Mouse (Mus musculus) lung, embryonic 15.5 days (tissue): ENCODE measurements around the gene Smpd4. TPM values are rescaled to one million over a fixed set of nuclear protein-coding genes. Genes with fewer than 3 reads are reported as not detected.

Experiments
- ATAC-seq: fragments of 200-750 bp; cut with Nextera tagmentation; 2 replicates; pipeline ENCODE4 v1.8.0; 2017; ENCODE audit warnings: moderate number of reproducible peaks, borderline replicate concordance; ENCODE audit not compliant: low FRiP score, low TSS enrichment; ENCODE audit errors: extremely low read depth
- H3K27ac ChIP-seq: fragments of 300-500 bp; sonication (generic); 2 replicates; pipeline ENCODE4 v1.5.1; 2015; ENCODE audit warnings: moderate library complexity, mild to moderate bottlenecking, inconsistent platforms
- H3K27me3 ChIP-seq: fragments of 300-500 bp; sonication (generic); 2 replicates; pipeline ENCODE4 v1.6.1; 2015; ENCODE audit warnings: inconsistent platforms
- H3K36me3 ChIP-seq: fragments of 300-500 bp; sonication (generic); 2 replicates; pipeline ENCODE4 v1.6.1; 2015; ENCODE audit warnings: inconsistent platforms
- H3K4me1 ChIP-seq: fragments of 300-500 bp; sonication (generic); 2 replicates; pipeline ENCODE4 v1.6.1; 2015; ENCODE audit warnings: inconsistent platforms
- H3K4me2 ChIP-seq: fragments of 300-500 bp; sonication (generic); 2 replicates; pipeline ENCODE4 v1.6.1; 2015; ENCODE audit warnings: inconsistent platforms, mild to moderate bottlenecking, moderate library complexity
- H3K4me3 ChIP-seq: fragments of 300-500 bp; sonication (generic); 2 replicates; pipeline ENCODE4 v1.5.1; 2015; ENCODE audit warnings: mild to moderate bottlenecking, inconsistent platforms
- H3K9ac ChIP-seq: fragments of 300-500 bp; sonication (generic); 2 replicates; pipeline ENCODE4 v1.6.1; 2015; ENCODE audit warnings: inconsistent platforms
- H3K9me3 ChIP-seq: fragments of 300-500 bp; sonication (generic); 2 replicates; pipeline ENCODE4 v1.6.1; 2016; ENCODE audit warnings: inconsistent platforms
- WGBS: fragments of 180-500 bp; shearing (Covaris S2); methylation state at CpG from one replicate; pipeline ENCODE4 v1.1.7; 2015; 5-methylcytosine and 5-hydroxymethylcytosine counted together
- polyA plus RNA-seq: library from polyadenylated mRNA; unstranded; fragments of >200 nt; fragmentation: Nextera tagmentation; extraction: Ambion mirVana; gene quantifications from 2 replicates; pipeline ENCODE4 v1.2.1, GENCODE M21; 2015

The Smpd4 gene
- polyA plus RNA-seq, 1 experiment from 2014 or later: 32.2 TPM

DNA sequence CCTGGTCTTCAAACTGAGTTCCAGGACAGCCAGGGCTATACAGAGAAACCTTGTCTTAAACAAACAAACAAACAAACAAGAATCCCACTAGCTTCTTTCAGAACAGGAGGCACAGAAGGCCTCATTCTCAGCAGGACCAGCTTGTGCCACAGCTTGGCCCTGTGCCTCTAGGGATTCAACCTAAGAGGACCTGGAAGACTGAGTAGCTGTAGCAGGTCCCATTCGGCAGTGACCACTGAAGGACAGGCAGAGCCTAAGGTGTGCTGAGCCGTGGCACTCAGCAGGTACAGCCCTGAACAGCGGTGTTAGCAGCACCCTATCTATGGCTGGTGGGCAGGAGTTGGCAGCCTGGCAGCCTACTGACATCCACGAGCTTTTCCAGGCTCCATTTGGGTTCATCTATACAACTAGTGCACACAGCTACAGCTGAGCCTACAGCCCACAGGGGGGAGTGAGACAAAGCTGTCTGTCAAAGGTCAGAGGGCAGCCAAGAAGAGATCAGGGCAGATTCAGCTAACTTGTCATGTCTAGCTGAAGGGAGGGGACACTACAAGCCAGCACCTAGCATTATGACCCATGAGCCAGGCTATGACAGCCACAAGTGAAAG is 35.1 kb downstream of the Smpd4 start:
- no peak for ATAC-seq
- Histone ChIP-seq H3K36me3 (peaks cover 66% of the 10 kb centered on the region), H3K4me1 (no peaks in the 10 kb centered on the region), H3K27me3 (no peaks in the 10 kb centered on the region), H3K4me3 (no peak overlapping the region), H3K9me3 (no peaks in the 10 kb centered on the region), H3K4me2 (no peak overlapping the region), H3K9ac (no peak overlapping the region), H3K27ac (no peak overlapping the region)
- WGBS: 87% methylated on average over 4 of the region's 4 CpGs

- Histone ChIP-seq H3K4me3 (no peak overlapping the region), H3K9ac (no peak overlapping the region), H3K27ac (no peak overlapping the region), H3K36me3 (peaks cover 68% of the 10 kb centered on the region), H3K4me1 (no peaks in the 10 kb centered on the region), H3K27me3 (no peaks in the 10 kb centered on the region), H3K9me3 (no peaks in the 10 kb centered on the region), H3K4me2 (no peak overlapping the region)
- WGBS: 66% methylated on average over 5 of the region's 5 CpGs
- ATAC-seq: no peak
These were observed 37.2 kb downstream of the Smpd4 start for GRCm38 (mm10) chr16:17656212-17656871.

- Histone ChIP-seq H3K4me3 (no peak overlapping the region), H3K27ac (no peak overlapping the region), H3K36me3 (peaks cover 50% of the 10 kb centered on the region), H3K4me1 (no peaks in the 10 kb centered on the region), H3K4me2 (no peak overlapping the region), H3K9me3 (no peaks in the 10 kb centered on the region), H3K27me3 (no peaks in the 10 kb centered on the region), H3K9ac (no peak overlapping the region)
- ATAC-seq: no peak
These were observed 46.4 kb downstream of the Smpd4 start for GRCm38 (mm10) chr16:17665568-17665967.

DNA sequence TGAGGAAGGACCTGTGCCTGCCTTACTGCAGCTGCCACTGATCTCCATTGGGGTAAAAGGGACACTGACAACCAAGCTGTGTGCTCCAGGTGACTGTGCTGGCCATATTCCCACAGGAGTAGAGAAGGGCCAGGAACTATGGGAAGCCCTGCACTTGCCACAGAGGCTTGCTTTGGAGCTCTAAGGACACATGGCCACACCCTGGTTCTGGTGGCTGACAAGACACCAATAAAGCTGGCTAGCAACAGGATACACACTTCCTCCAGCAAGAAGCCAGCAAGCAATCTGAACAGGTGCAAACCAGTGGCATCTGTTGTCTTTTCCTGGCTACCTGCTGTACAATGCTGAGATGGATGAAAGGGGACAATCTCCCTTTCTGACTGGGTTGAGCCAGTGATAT is 50.7 kb downstream of the Smpd4 start:
- Histone ChIP-seq H3K27ac (no peak overlapping the region), H3K4me2 (no peak overlapping the region), H3K4me1 (no peaks in the 10 kb centered on the region), H3K4me3 (no peak overlapping the region), H3K9ac (no peak overlapping the region), H3K9me3 (no peaks in the 10 kb centered on the region), H3K27me3 (no peaks in the 10 kb centered on the region), H3K36me3 (peaks cover 52% of the 10 kb centered on the region)
- ATAC-seq: no peak

Other genes starting within 250 kb of the Smpd4 start
- gene Snap29, start 213.4 kb upstream of the Smpd4 start, polyA plus RNA-seq: 13.6 and 15.0 TPM in 2 replicates
- 23.4 and 29.1 TPM in 2 replicates for gene Pi4ka, start 213.0 kb upstream of the Smpd4 start, polyA plus RNA-seq
- 67.5 and 67.8 TPM in 2 replicates for gene Crkl, start 167.4 kb upstream of the Smpd4 start, polyA plus RNA-seq
- gene Aifm3, start 129.7 kb upstream of the Smpd4 start, polyA plus RNA-seq: 3.3 and 3.6 TPM in 2 replicates
- gene Lztr1, start 110.7 kb upstream of the Smpd4 start, polyA plus RNA-seq: 79.9 TPM in 2 replicates
- 54.5 and 56.8 TPM in 2 replicates for gene Thap7, start 88.2 kb upstream of the Smpd4 start, polyA plus RNA-seq
- gene Lrrc74b, start 58.1 kb upstream of the Smpd4 start, polyA plus RNA-seq: 1.3 and 1.8 TPM in 2 replicates
- gene P2rx6, start 57.5 kb upstream of the Smpd4 start, polyA plus RNA-seq: 1.2 and 1.7 TPM in 2 replicates
- 9.2 and 9.6 TPM in 2 replicates for gene Slc7a4, start 36.1 kb upstream of the Smpd4 start, polyA plus RNA-seq
- 6.8 and 7.8 TPM in 2 replicates for gene Ccdc74a, start 27.1 kb downstream of the Smpd4 start, polyA plus RNA-seq
- 37.2 and 41.7 TPM in 2 replicates for gene Med15, start 113.5 kb downstream of the Smpd4 start, polyA plus RNA-seq
- 61.2 and 66.0 TPM in 2 replicates for gene Klhl22, start 140.3 kb downstream of the Smpd4 start, polyA plus RNA-seq
- gene Scarf2, start 177.9 kb downstream of the Smpd4 start, polyA plus RNA-seq: 20.5 and 23.9 TPM in 2 replicates
- 0.09 TPM in 1 of 2 replicates, not detected in the other for gene B830017H08Rik, start 213.8 kb downstream of the Smpd4 start, polyA plus RNA-seq
- 1.8 and 3.3 TPM in 2 replicates for gene Car15, start 219.0 kb downstream of the Smpd4 start, polyA plus RNA-seq